Mouse (Mus musculus): ENCODE data around the gene Tmem164. TPM values are rescaled to one million over a fixed set of nuclear protein-coding genes. Genes with fewer than 3 reads are reported as not detected.

The Tmem164 gene
- total and polyA plus RNA-seq, 2 experiments from 2014 or later = 17.9 to 47.3 TPM

GRCm38 (mm10) chrX:142669312-142670091 is 11.7 kb upstream of the Tmem164 start:
- Histone ChIP-seq H3K9ac (replicated peaks; ENCODE audit: low read length) (no peak overlapping the region), H3K4me2 (ENCODE audit: low read depth, low read length) (no peak overlapping the region), H3K9me3 (ENCODE audit: low read length) (no peaks in the 10 kb centered on the region), H3K27me3 (ENCODE audit: insufficient read depth, low read length) (no peaks in the 10 kb centered on the region), H3K4me3 (ENCODE audit: low read length) (no peak overlapping the region), H3K4me1 (ENCODE audit: insufficient read depth, low read length) (no peaks in the 10 kb centered on the region), H3K27ac (no peak overlapping the region), H3K36me3 (ENCODE audit: insufficient read depth, low read length) (no peaks in the 10 kb centered on the region)
- DNase-seq (ENCODE audit: low spot score) = no peak
- TF ChIP-seq CTCF (IDR thresholded peaks at IDR 0.05; ENCODE audit: low read depth) = no peak
- no peak for ATAC-seq
- WGBS = 69% methylated on average over 9 of the region's 9 CpGs

GRCm38 (mm10) chrX:142670121-142670520 is 11.1 kb upstream of the Tmem164 start:
- Histone ChIP-seq H3K27ac (no peak overlapping the region), H3K27me3 (ENCODE audit: insufficient read depth, low read length) (no peaks in the 10 kb centered on the region), H3K4me3 (ENCODE audit: low read length) (no peak overlapping the region), H3K4me1 (ENCODE audit: insufficient read depth, low read length) (no peaks in the 10 kb centered on the region), H3K9me3 (ENCODE audit: low read length) (no peaks in the 10 kb centered on the region), H3K36me3 (ENCODE audit: insufficient read depth, low read length) (no peaks in the 10 kb centered on the region), H3K4me2 (ENCODE audit: low read depth, low read length) (no peak overlapping the region), H3K9ac (replicated peaks; ENCODE audit: low read length) (no peak overlapping the region)
- DNase-seq (ENCODE audit: low spot score) (no peak), ATAC-seq (no peak)
- TF ChIP-seq CTCF (IDR thresholded peaks at IDR 0.05; ENCODE audit: low read depth) = no peak
- WGBS = 58% methylated on average over 3 of the region's 3 CpGs

GRCm38 (mm10) chrX:142671141-142671540 is 10.1 kb upstream of the Tmem164 start:
- H3K27ac ChIP-seq = no peak overlapping the region
- no peaks in the 10 kb centered on the region for H3K9me3 ChIP-seq (ENCODE audit: low read length)
- H3K4me1 ChIP-seq (ENCODE audit: insufficient read depth, low read length) = no peaks in the 10 kb centered on the region
- 88% methylated on average over 1 of the region's 1 CpGs for WGBS
- TF ChIP-seq CTCF (IDR thresholded peaks at IDR 0.05; ENCODE audit: low read depth) = no peak
- DNase-seq (ENCODE audit: low spot score) = no peak
- no peaks in the 10 kb centered on the region for H3K27me3 ChIP-seq (ENCODE audit: insufficient read depth, low read length)
- H3K36me3 ChIP-seq (ENCODE audit: insufficient read depth, low read length) = no peaks in the 10 kb centered on the region
- H3K4me3 ChIP-seq (ENCODE audit: low read length) = no peak overlapping the region
- no peak overlapping the region for H3K4me2 ChIP-seq (ENCODE audit: low read depth, low read length)
- no peak for ATAC-seq
- H3K9ac ChIP-seq (replicated peaks; ENCODE audit: low read length) = no peak overlapping the region

- no peaks in the 10 kb centered on the region for H3K9me3 ChIP-seq (ENCODE audit: low read length)
- H3K27ac ChIP-seq = no peak overlapping the region
- no peak overlapping the region for H3K4me3 ChIP-seq (ENCODE audit: low read length)
- no peak for DNase-seq (ENCODE audit: low spot score)
- 88% methylated on average over 1 of the region's 1 CpGs for WGBS
- no peak overlapping the region for H3K4me2 ChIP-seq (ENCODE audit: low read depth, low read length)
- ATAC-seq = no peak
- no peaks in the 10 kb centered on the region for H3K36me3 ChIP-seq (ENCODE audit: insufficient read depth, low read length)
- H3K9ac ChIP-seq (replicated peaks; ENCODE audit: low read length) = no peak overlapping the region
- no peaks in the 10 kb centered on the region for H3K4me1 ChIP-seq (ENCODE audit: insufficient read depth, low read length)
- no peaks in the 10 kb centered on the region for H3K27me3 ChIP-seq (ENCODE audit: insufficient read depth, low read length)
- TF ChIP-seq CTCF (IDR thresholded peaks at IDR 0.05; ENCODE audit: low read depth) = no peak
These were observed 8.5 kb upstream of the Tmem164 start for GRCm38 (mm10) chrX:142672701-142673100.

GRCm38 (mm10) chrX:142677193-142677592 is 4.0 kb upstream of the Tmem164 start:
- no peak for TF ChIP-seq CTCF (IDR thresholded peaks at IDR 0.05; ENCODE audit: low read depth)
- Histone ChIP-seq H3K36me3 (ENCODE audit: insufficient read depth, low read length) (no peaks in the 10 kb centered on the region), H3K4me3 (ENCODE audit: low read length) (no peak overlapping the region), H3K27ac (no peak overlapping the region), H3K27me3 (ENCODE audit: insufficient read depth, low read length) (no peaks in the 10 kb centered on the region), H3K9me3 (ENCODE audit: low read length) (no peaks in the 10 kb centered on the region), H3K4me1 (ENCODE audit: insufficient read depth, low read length) (no peaks in the 10 kb centered on the region), H3K9ac (replicated peaks; ENCODE audit: low read length) (no peak overlapping the region), H3K4me2 (ENCODE audit: low read depth, low read length) (no peak overlapping the region)
- ATAC-seq (no peak), DNase-seq (ENCODE audit: low spot score) (no peak)
- WGBS = 41% methylated on average over 3 of the region's 3 CpGs

GRCm38 (mm10) chrX:142678499-142679474 is 2.4 kb upstream of the Tmem164 start:
- DNase-seq (ENCODE audit: low spot score) = no peak
- Histone ChIP-seq H3K4me1 (ENCODE audit: insufficient read depth, low read length) (0 out of 2 replicates have a peak, but pooled peaks cover 2% of the 10 kb centered on the region), H3K27me3 (ENCODE audit: insufficient read depth, low read length) (no peaks in the 10 kb centered on the region), H3K9ac (replicated peaks; ENCODE audit: low read length) (no peak overlapping the region), H3K36me3 (ENCODE audit: insufficient read depth, low read length) (no peaks in the 10 kb centered on the region), H3K4me3 (ENCODE audit: low read length) (no peak overlapping the region), H3K9me3 (ENCODE audit: low read length) (no peaks in the 10 kb centered on the region), H3K4me2 (ENCODE audit: low read depth, low read length) (no peak overlapping the region), H3K27ac (no peak overlapping the region)
- no peak for TF ChIP-seq CTCF (IDR thresholded peaks at IDR 0.05; ENCODE audit: low read depth)
- WGBS = 56% methylated on average over 13 of the region's 13 CpGs
- no peak for ATAC-seq
